Mouse (Mus musculus) liver, postnatal 0 days (tissue): ENCODE measurements around the gene Them5.

ENCODE experiments used
- CTCF ChIP-seq: sonication (generic); IDR thresholded peaks from 2 replicates; pipeline ENCODE4 v1.5.1; 2016; ENCODE audit warnings: antibody characterized with exemption, low read depth
- EP300 ChIP-seq: IDR thresholded peaks from 2 replicates; pipeline ENCODE4 v1.6.1; 2016; ENCODE audit warnings: antibody characterized with exemption, low read depth, mild to moderate bottlenecking

- no peak for TF ChIP-seq CTCF
- no peak for TF ChIP-seq EP300
Measured at GRCm38 (mm10) chr3:94392128-94392527, 50.2 kb downstream of the Them5 start.
